8 mouse cellular contexts compared by ENCODE assay signal in the genomic region with DNA sequence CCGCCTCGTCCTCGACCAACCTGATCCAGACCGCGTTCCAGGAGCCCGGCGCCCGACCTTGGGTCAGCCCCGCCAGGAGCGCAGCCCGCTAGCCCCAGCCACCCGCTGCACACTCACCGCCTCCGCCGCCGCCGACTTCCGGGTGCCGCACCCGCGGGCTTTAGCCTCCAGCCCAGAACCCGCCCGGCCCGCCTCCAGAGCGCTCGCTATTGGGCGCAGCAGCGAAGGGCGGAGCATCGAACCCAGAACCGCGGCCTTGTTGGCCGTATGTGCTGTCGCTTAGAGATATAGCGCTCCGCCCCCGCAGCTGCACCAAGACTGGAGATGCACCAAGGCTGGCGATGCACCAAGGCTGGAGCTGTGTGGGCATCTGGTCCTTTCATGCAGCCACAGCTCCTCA. TPM values are rescaled to one million over a fixed set of nuclear protein-coding genes. Genes with fewer than 3 reads are reported as not detected.
DNase-seq lines count a peak whose midpoint lies in the region; ATAC-seq lines count a peak whose summit lies in the region.

No protein-coding gene starts in this region.

- no peaks in the 10 kb centered on the region for H3K36me3 ChIP-seq in intestine, embryonic 14.5 days (ENCODE audit: control insufficient read depth, insufficient read depth, low read length)

- H3K9ac ChIP-seq in intestine, embryonic 14.5 days (ENCODE audit: low read length), result peak overlapping the region; percentile 56

- H3K27ac ChIP-seq in intestine, embryonic 14.5 days (ENCODE audit: low read depth), result no peak overlapping the region

- H3K27me3 ChIP-seq in intestine, embryonic 14.5 days (replicated peaks; ENCODE audit: control insufficient read depth, insufficient read depth, low read length), result 0 out of 2 replicates have a peak, but pooled peaks cover under 1% of the 10 kb centered on the region

- peak; percentile 98 to 99 for DNase-seq in adrenal gland, adult (ENCODE audit: inconsistent age in 2 of 2, low spot score in 1 of 2)
- DNase-seq in embryo, embryonic 10.5 days (ENCODE audit: low spot score), result peak; percentile 97
- peak; percentile 97 for DNase-seq in gastrocnemius, postnatal 14 days
- DNase-seq in intestine, embryonic 14.5 days (ENCODE audit: low spot score), result peak; percentile 93
- DNase-seq in left cerebral cortex, postnatal 14 days (ENCODE audit: low spot score in 2 of 2), result peak; percentile 98
- DNase-seq in mesoderm, embryonic 11.5 days (ENCODE audit: low read depth, low spot score), result peak; percentile 96
- DNase-seq in right cerebral cortex, postnatal 36 days (ENCODE audit: low spot score in 2 of 2), result peak; percentile 96 to 98
- peak; percentile 95 for DNase-seq in yolk sac, embryonic 10.5 days (ENCODE audit: low spot score)

- H3K4me1 ChIP-seq in intestine, embryonic 14.5 days (replicated peaks; ENCODE audit: control insufficient read depth, insufficient read depth, low read length), result peaks cover 18% of the 10 kb centered on the region

- H3K4me3 ChIP-seq in intestine, embryonic 14.5 days (ENCODE audit: low read depth, low read length), result peak overlapping the region; percentile 58

- H3K9me3 ChIP-seq in intestine, embryonic 14.5 days (ENCODE audit: control insufficient read depth, low read length), result no peaks in the 10 kb centered on the region

- 0% methylated on average over 38 of the region's 38 CpGs for WGBS in intestine, embryonic 14.5 days

- intact Hi-C loops in gastrocnemius, postnatal 14 days (cut with DNase I; ENCODE audit: low total_unique reads), result loop anchor here (10.0 kb wide), 1 partner anchor 271 kb away; no protein-coding TSS in a partner anchor
- intact Hi-C loops in left cerebral cortex, postnatal 14 days (cut with DNase I), result no loop called here

- ATAC-seq in intestine, embryonic 14.5 days (replicated peaks; ENCODE audit: low FRiP score, low TSS enrichment, low read depth), result peak; percentile 81

- H3K4me2 ChIP-seq in intestine, embryonic 14.5 days (ENCODE audit: low read length), result peak overlapping the region; percentile 84

RNA-seq across cellular contexts. Expression of gene Tango2, which starts 4.1 kb away (rescaled TPM):
- total RNA-seq in gastrocnemius, postnatal 14 days (2021), result 10 to 100 TPM; 12.1 to 22.7 TPM
- 34.8 and 34.9 TPM in 2 replicates for polyA plus RNA-seq in intestine, embryonic 14.5 days (2014; fragmentation: Nextera tagmentation; extraction: Ambion mirVana)
- 100 to 1,000 TPM; 122 to 135 TPM for total RNA-seq in left cerebral cortex, postnatal 14 days (2021)

RNA-seq across cellular contexts. Expression of gene Arvcf, which starts 4.2 kb away (rescaled TPM):
- 10 to 100 TPM; 12.5 to 19.8 TPM for total RNA-seq in gastrocnemius, postnatal 14 days (2021)
- polyA plus RNA-seq in intestine, embryonic 14.5 days (2014; fragmentation: Nextera tagmentation; extraction: Ambion mirVana), result 31.7 and 33.0 TPM in 2 replicates
- total RNA-seq in left cerebral cortex, postnatal 14 days (2021), result 10 to 100 TPM; 41.4 to 42.3 TPM

RNA-seq across cellular contexts. Expression of gene Dgcr8, which starts 54.7 kb away (rescaled TPM):
- total RNA-seq in gastrocnemius, postnatal 14 days (2021), result 10 to 100 TPM; 13.9 to 16.3 TPM
- polyA plus RNA-seq in intestine, embryonic 14.5 days (2014; fragmentation: Nextera tagmentation; extraction: Ambion mirVana), result 37.5 and 39.4 TPM in 2 replicates
- total RNA-seq in left cerebral cortex, postnatal 14 days (2021), result 10 to 100 TPM; 38.2 to 44.9 TPM

Comparison
In these comparisons a context has a peak if more than half of its experiments do, and no peak if none do; other contexts are left out.
1. RNA of gene Tango2, which starts 4.1 kb away (total RNA-seq): 122 to 135 TPM in left cerebral cortex, postnatal 14 days; 12.1 to 22.7 TPM in gastrocnemius, postnatal 14 days; every median in the first group is over 4 times any median in the second.
2. Peak in every context shown above with its lines, with median percentiles within 50 percentile points of each other: DNase-seq.